Mouse (Mus musculus): ENCODE measurements around the gene Prn.

Gene Prn

DNA sequence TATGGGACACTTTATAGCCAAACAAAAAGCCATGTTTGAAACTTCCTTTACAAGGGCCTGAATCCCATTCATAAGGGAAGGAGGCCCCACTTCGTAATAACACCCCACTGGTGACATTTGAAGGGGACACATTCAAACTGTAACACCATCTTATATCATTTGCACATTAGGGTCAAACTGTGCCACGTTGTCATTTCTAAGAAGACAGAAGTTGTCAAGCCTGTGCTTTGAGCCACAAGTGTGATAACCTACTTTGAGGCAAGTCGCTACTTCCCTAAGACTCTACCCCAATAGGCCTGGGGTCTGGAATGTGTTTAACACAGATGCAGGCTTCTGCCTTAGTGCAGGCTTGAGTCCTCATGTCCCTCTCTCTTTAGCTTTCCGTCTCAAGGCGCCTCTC lies 2.4 kb upstream of the Prn start:
- no peak for DNase-seq

- DNase-seq = no peak
Observed at GRCm38 (mm10) chr2:131908351-131908861, 1.4 kb upstream of the Prn start.

DNA sequence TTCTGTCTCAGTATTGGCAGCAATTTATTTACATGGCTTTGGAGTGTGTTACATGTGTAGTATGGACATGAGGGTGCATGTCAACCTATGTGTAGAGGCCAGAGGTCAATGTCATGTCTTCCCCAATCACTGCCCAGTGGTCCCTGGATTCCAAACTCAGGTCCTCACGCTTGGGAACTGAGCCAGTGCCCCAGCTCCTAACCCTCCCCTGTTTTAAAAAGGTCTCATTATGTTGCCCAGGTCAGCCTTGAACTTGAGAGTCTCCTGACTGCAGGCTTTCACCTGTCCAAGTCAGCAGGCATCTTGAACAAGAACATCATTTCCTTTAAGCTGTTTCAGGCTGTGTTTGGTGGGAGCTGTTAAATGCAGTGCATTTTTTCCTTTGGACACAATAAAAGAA lies 851 bp upstream of the Prn start:
- peak in 1 of 2 experiments; percentile 20 for DNase-seq

GRCm38 (mm10) chr2:131910847-131911246 lies 1.1 kb downstream of the Prn start:
- peak in 1 of 2 experiments; percentile 24 for DNase-seq

DNA sequence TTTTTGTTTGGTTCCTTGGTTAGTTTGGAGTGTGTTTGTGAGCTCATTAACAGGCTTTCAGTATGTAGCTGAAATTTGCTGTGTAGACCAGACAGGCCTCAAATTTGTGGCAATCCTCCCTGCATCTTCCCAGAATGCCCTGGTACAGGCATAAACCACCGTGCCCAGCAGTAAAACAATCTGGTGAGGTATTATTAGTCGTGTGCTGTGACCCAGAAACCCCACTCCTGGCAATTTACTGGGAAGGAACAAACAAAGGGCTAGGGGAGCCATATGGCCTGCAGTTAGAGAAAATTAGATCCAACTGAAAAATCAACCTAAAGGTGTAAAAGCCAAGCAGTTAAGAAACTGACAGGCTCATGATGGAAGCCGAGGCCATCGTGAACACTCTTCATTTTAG lies 1.6 kb downstream of the Prn start:
- peak; percentile 61 to 76 for DNase-seq

DNA sequence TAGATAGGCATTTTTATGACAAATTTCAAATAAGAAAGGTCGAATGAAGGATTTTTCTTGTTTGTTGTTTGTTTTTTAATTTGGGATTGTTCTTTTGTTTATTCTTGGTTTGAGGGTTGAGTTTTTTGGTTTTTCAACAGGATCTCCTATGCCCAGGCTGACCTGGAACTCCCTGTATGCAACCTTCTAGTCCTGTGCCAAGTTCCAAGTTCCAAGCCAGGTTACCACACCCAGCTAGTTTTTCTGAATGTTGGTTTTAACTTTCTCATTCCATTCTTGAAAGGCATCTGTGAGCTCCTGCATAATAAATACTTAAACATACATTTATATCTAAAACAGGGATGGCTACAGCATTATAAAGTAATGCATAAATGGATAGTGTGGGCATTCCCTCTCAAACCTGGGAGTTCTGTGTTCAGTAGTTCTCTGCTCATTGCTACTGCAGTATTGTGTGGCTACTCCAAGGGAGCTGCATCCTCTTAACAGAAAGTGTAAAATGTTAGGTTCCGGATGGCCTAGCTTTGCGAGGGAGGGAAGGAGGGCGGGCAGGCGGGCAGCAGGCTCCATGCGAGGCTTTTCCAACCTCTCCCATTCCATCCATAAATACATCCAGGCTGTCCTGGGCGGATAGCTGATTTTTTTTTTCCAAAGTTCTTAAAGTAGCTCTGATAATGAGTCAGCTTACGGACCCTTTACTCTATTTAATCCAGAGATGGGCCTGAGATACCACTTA lies 2.9 kb downstream of the Prn start:
- no peak for DNase-seq

GRCm38 (mm10) chr2:131932275-131932902 lies 22.6 kb downstream of the Prn start:
- no peak for DNase-seq

- no peak for DNase-seq
Observed at GRCm38 (mm10) chr2:131933013-131933412, 23.3 kb downstream of the Prn start.

DNA sequence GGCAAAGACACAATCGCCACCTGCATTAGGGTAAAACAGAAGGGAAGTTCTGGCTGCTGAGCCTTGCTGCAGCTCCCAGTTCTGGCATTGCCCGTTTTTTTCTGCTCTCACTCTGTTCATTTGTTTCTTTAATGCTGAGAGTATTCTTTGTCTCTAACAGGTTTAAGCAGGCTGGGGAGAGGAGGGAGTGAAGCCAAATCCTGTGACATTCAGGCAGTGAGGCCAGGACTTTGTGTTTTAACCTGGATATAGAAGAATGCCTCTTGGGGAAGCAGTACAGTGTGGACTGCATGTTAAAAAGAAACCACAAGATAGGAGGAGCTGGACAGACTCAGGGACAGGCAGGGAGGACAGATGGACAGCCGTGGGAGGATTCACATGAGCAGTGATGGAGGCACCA lies 23.8 kb downstream of the Prn start:
- no peak for DNase-seq

GRCm38 (mm10) chr2:131934243-131934642 lies 24.5 kb downstream of the Prn start:
- no peak for DNase-seq

- DNase-seq = no peak
Observed at GRCm38 (mm10) chr2:131935390-131936105, 25.8 kb downstream of the Prn start.

DNA sequence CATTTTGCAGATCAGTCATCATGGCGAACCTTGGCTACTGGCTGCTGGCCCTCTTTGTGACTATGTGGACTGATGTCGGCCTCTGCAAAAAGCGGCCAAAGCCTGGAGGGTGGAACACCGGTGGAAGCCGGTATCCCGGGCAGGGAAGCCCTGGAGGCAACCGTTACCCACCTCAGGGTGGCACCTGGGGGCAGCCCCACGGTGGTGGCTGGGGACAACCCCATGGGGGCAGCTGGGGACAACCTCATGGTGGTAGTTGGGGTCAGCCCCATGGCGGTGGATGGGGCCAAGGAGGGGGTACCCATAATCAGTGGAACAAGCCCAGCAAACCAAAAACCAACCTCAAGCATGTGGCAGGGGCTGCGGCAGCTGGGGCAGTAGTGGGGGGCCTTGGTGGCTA lies 26.7 kb downstream of the Prn start:
- DNase-seq = no peak

DNA sequence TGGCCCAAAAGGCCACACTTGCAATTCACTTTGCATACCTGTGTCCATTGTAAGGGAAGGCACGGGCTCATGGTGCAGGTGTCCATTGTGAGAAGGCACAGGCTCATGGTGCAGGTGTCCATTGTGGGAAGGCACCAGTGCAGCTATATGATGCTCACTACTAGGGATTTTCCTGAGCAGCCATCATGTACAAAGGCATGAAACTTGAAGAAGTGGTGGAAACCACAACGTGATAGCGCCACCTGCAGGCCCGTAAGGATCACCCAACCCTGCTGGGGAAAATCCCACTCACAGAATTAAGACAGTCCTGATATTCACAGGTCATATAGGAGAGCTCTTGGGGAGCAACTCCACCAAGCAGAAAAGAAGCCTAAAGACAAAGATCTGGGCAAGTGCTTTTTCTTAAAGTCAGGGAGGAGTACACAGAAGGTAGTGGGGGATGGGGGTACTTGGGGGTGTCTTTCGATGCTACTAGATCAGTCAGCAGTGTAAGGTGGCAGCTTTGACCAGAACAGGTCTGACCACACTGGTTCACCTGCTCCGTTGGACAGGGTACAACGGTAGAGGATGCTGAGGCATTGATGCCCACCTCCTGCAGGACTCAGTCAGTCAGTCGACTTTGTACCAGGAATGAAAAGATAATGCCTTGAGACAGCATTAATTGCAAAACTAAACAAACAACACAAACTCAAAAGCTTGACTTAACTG lies 29.8 kb downstream of the Prn start:
- peak; percentile 67 to 80 for DNase-seq

DNA sequence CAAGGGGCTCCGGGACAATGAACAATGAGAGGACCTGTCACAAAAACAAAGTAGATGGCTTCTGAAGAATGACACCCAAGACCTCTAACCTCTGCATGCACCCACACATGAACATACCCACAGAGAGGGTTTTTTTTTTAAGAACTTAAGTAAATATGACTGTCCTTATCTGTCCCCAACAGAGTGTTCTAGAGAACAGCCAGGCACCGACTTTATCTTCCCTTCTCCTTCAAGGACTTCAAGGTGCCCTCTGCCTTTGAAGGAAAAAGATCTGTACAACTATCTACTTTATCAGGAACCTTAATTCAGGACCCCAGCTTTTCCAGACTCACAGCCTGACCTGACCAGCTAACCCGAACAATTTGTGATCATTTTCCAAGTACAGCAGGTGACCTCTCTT lies 30.7 kb downstream of the Prn start:
- DNase-seq = no peak

DNA sequence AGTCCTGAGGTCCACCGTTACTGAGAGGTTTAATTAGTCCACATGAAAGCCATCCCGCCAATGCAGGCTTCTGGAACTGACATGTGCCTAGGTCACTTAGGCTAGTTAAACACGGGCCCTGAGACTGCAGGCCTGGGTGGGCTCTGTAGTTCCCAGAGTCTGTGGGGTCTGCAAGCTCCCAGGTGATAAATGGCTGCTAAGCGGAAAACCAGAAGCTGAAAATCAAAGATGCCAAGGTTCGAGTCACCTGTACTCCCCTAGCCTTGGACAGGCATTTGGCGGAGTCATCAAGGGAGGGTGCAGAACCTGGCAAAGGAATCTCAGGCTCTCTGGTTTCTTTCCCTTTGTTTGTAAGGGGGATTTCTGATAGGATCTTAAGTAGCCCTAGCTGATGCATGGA lies 31.7 kb downstream of the Prn start:
- DNase-seq = no peak

DNA sequence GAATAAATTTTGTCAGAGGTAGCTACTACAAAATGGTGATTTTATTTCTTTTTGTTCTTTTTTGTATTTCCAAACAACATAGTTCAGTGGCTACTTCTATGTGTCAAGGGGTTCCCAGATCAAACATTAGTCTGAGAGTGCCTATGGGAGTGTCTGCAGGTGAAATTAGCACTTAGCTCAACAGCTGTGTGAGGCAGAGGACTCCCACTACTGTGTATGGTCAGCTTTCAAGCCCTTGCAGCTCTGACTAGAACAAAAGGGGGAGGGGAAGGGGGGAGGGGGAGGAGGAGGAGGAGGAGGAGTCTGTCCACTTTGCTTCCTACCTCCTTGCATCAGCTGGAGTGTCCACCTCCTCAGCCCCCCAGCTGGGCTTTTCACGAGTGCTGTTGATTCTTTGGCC lies 34.6 kb downstream of the Prn start:
- peak in 1 of 2 experiments; percentile 1 for DNase-seq

- peak in 1 of 2 experiments; percentile 0 for DNase-seq
Observed at GRCm38 (mm10) chr2:131945225-131945624, 35.5 kb downstream of the Prn start.

GRCm38 (mm10) chr2:131945765-131946164 lies 36.0 kb downstream of the Prn start:
- peak in 1 of 2 experiments; percentile 7 for DNase-seq

DNA sequence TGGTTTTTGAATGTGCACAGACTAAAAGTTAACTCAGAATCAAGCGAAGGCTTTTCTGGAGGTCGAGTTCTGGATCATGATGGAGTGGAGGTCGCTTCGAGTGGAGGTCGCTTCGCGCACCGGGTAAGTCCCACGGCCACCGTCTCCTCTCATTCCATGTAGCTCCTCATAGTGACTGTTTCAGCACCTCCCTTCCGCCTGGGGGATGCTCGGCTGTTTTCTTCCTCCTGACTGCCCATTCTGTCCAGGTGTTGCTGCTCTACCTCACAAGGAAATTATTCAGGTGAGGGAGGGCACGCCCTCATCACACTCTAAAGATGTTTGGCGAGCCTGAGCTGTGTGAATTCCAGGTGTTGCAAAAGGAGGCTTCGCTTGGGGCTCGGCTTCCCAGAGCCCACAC lies 36.6 kb downstream of the Prn start:
- DNase-seq = peak in 1 of 2 experiments; percentile 1

- no peak for DNase-seq
Observed at GRCm38 (mm10) chr2:131948156-131948555, 38.4 kb downstream of the Prn start.

GRCm38 (mm10) chr2:131948916-131949639 lies 39.3 kb downstream of the Prn start:
- peak in 1 of 2 experiments; percentile 1 for DNase-seq
